Mouse (Mus musculus): Measurements from ENCODE around the gene Usp54. TPM values are rescaled to one million over a fixed set of nuclear protein-coding genes. Genes with fewer than 3 reads are reported as not detected.
"Not testable (repeated sequence)": the region's sequence is repeated elsewhere in the genome, so short reads cannot be mapped to it uniquely, and the experiment has no call there.

Gene Usp54
- polyA plus RNA-seq, 1 experiment from 2014 or later = 13.8 TPM

DNA sequence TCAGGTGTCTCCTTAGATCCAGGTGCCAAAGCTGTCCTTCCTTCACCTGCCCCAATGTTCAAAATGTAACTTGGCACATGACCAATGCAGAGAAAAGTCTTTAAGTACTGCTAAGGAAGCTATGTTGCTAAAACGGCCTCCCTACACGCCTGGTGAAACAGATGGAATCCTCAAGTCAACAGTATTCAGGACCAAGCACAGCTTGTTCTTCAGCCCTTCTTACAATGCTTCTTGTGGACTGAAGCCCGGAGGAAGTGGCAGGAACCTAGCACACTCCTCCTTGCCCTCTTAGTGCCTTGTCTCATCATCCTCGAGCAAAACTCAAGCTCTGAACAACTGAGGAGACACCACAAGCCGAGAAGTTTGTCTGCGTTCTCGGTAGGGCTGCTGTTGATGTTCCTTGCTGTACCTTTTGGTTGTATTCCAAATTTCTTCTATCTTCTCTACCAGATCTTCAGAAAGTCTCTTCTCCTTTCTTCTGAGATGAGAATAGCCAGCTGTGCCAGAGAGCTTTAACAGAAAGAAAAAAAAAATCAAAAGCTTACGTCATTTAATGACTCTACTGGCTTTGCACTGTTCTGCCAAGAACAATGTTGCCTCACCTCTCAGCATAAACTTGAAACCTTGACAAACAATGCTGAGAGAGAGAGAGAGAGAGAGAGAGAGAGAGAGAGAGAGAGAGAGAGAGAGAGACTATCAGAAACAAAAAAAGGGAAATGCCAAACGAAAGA, 33.3 kb downstream of the Usp54 start:
- no peak overlapping the region for H3K27ac ChIP-seq (ENCODE audit: low read length)
- no peak overlapping the region for H3K4me3 ChIP-seq (ENCODE audit: low read depth, low read length)
- H3K27me3 ChIP-seq (ENCODE audit: control insufficient read depth, insufficient read depth, low read depth, low read length) = no peaks in the 10 kb centered on the region
- 87% methylated on average over 9 of the region's 9 CpGs for WGBS
- H3K36me3 ChIP-seq (ENCODE audit: control insufficient read depth, insufficient read depth, low read length) = peaks cover 7% of the 10 kb centered on the region; the same call in 1 of the 2 replicates
- H3K4me1 ChIP-seq (ENCODE audit: control insufficient read depth, insufficient read depth, low read length) = no peaks in the 10 kb centered on the region
- no peak overlapping the region for H3K4me2 ChIP-seq (ENCODE audit: low read length)
- ATAC-seq = no peak
- H3K9ac ChIP-seq (ENCODE audit: low read depth, low read length) = no peak overlapping the region
- H3K9me3 ChIP-seq (replicated peaks; ENCODE audit: control insufficient read depth, low read length, poor library complexity, severe bottlenecking) = no peaks in the 10 kb centered on the region

DNA sequence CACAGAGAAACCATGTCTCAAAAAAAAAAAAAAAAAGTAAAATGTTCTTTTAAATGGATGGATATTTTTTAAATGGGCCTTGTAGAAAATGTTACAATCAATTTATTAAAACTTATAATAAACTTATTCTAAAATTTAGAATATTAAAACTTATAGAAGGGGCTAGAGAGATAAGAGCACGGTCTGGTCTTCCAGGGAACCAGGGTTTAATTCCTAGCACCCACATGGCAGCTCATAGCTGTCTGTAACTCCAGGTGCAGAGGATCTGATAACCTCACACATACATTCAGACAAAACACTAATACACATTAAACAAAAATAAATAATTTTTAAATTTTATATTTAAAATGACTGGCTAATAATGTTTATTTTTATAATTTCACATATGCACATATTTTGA, 39.6 kb downstream of the Usp54 start:
- no peaks in the 10 kb centered on the region for H3K4me1 ChIP-seq (ENCODE audit: control insufficient read depth, insufficient read depth, low read length)
- no peak overlapping the region for H3K4me3 ChIP-seq (ENCODE audit: low read depth, low read length)
- no peaks in the 10 kb centered on the region for H3K36me3 ChIP-seq (ENCODE audit: control insufficient read depth, insufficient read depth, low read length)
- no peak for ATAC-seq
- WGBS = 97% methylated on average over 1 of the region's 1 CpGs
- no peaks in the 10 kb centered on the region for H3K27me3 ChIP-seq (ENCODE audit: control insufficient read depth, insufficient read depth, low read depth, low read length)
- H3K9ac ChIP-seq (ENCODE audit: low read depth, low read length) = no peak overlapping the region
- no peak overlapping the region for H3K27ac ChIP-seq (ENCODE audit: low read length)
- no peak overlapping the region for H3K4me2 ChIP-seq (ENCODE audit: low read length)
- H3K9me3 ChIP-seq (replicated peaks; ENCODE audit: control insufficient read depth, low read length, poor library complexity, severe bottlenecking) = no peaks in the 10 kb centered on the region

DNA sequence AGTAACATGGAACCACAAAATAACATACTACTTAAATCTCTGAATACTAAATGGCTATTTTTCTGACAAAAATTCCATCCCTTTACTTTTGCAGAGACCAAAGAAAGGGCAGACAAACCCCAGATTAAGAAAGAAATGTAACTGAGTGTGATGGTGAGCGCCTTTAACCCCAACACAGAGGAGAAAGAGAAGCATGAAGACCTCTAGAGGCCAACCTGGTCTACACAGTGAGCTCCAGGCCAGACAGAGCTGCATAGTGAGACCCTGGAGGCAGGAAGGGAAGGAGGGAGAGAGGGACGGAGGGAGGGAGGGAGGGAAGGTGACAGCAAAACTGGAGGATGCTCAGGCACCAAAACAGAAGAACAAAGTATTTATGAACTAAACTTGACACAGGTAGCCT, 40.7 kb downstream of the Usp54 start:
- no peak for ATAC-seq
- Histone ChIP-seq H3K4me3 (ENCODE audit: low read depth, low read length) (no peak overlapping the region), H3K27me3 (ENCODE audit: control insufficient read depth, insufficient read depth, low read depth, low read length) (no peaks in the 10 kb centered on the region), H3K9me3 (replicated peaks; ENCODE audit: control insufficient read depth, low read length, poor library complexity, severe bottlenecking) (no peaks in the 10 kb centered on the region), H3K4me2 (ENCODE audit: low read length) (no peak overlapping the region), H3K27ac (ENCODE audit: low read length) (no peak overlapping the region), H3K36me3 (ENCODE audit: control insufficient read depth, insufficient read depth, low read length) (no peaks in the 10 kb centered on the region), H3K9ac (ENCODE audit: low read depth, low read length) (no peak overlapping the region), H3K4me1 (ENCODE audit: control insufficient read depth, insufficient read depth, low read length) (no peaks in the 10 kb centered on the region)
- 79% methylated on average over 2 of the region's 2 CpGs for WGBS

DNA sequence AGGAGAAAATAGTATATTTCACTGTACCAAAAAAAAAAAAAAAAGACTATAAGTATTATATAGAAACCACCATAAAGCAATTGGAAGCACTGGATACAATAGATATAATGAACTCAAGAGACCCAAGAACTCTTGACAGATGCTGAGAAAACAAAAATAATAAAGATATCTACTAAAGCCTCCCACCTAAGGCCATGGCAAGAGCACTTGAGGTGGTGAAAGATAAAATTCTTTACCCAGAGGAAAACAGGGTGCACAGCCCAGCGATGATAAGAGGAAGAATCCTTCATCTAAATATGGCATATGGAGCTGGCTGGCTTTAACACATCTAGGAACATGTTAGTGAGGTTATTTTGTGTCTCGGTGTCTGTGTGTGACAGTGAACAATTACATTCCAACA, 41.3 kb downstream of the Usp54 start:
- no peak overlapping the region for H3K9ac ChIP-seq (ENCODE audit: low read depth, low read length)
- no peak overlapping the region for H3K4me2 ChIP-seq (ENCODE audit: low read length)
- H3K4me3 ChIP-seq (ENCODE audit: low read depth, low read length) = no peak overlapping the region
- H3K36me3 ChIP-seq (ENCODE audit: control insufficient read depth, insufficient read depth, low read length) = no peaks in the 10 kb centered on the region
- no peak for ATAC-seq
- no peak overlapping the region for H3K27ac ChIP-seq (ENCODE audit: low read length)
- WGBS = 87% methylated on average over 2 of the region's 2 CpGs
- no peaks in the 10 kb centered on the region for H3K4me1 ChIP-seq (ENCODE audit: control insufficient read depth, insufficient read depth, low read length)
- no peaks in the 10 kb centered on the region for H3K27me3 ChIP-seq (ENCODE audit: control insufficient read depth, insufficient read depth, low read depth, low read length)
- no peaks in the 10 kb centered on the region for H3K9me3 ChIP-seq (replicated peaks; ENCODE audit: control insufficient read depth, low read length, poor library complexity, severe bottlenecking)

DNA sequence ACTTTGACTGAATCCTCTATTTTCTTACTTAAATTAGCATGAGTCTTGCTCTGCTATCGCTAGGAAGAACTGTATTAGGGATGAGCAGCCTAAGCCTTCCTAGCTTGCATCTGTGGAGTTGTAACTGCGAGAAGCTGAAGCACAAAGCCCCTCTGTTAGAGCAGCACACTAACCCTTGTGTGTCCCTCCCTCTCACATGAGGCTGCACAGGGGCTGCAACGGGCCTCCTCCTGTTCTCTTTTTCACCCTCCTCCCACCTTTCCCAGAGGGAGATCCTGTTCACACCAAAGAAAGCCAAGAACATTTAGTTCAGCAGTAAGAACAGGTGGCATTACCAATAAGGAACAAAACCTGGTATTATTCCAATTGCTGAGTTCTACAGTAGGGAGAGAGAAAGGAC, 45.1 kb downstream of the Usp54 start:
- no peak for ATAC-seq
- 0 out of 2 replicates have a peak overlapping the region, but pooled peaks have one; percentile 18 for H3K27ac ChIP-seq (ENCODE audit: low read length)
- H3K27me3 ChIP-seq (ENCODE audit: control insufficient read depth, insufficient read depth, low read depth, low read length) = no peaks in the 10 kb centered on the region
- no peaks in the 10 kb centered on the region for H3K4me1 ChIP-seq (ENCODE audit: control insufficient read depth, insufficient read depth, low read length)
- H3K4me2 ChIP-seq (ENCODE audit: low read length) = no peak overlapping the region
- H3K9me3 ChIP-seq (replicated peaks; ENCODE audit: control insufficient read depth, low read length, poor library complexity, severe bottlenecking) = no peaks in the 10 kb centered on the region
- H3K4me3 ChIP-seq (ENCODE audit: low read depth, low read length) = no peak overlapping the region
- H3K36me3 ChIP-seq (ENCODE audit: control insufficient read depth, insufficient read depth, low read length) = no peaks in the 10 kb centered on the region
- H3K9ac ChIP-seq (ENCODE audit: low read depth, low read length) = no peak overlapping the region
- 19% methylated on average over 3 of the region's 3 CpGs for WGBS

DNA sequence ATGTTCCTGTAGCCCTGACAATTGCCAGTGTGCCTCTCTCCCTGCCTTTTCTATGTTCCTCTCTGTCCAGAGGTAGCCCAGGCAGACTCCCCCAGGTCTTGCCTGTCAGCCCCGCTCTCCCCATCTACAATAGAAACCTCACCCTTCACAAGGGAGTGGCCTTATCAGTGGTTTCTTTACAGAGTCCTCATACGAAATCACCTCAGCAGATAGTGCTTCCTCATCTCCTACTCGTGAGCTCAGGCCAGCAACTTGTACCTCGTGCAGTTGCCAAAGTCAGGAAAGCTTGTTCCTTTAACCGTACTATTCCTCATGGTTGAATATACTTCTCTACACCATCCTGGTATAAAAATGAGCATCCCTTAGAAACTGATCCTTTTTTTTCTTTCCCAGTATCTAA, 53.4 kb downstream of the Usp54 start:
- Histone ChIP-seq H3K27ac (ENCODE audit: low read length) (no peak overlapping the region), H3K4me2 (ENCODE audit: low read length) (no peak overlapping the region), H3K4me1 (ENCODE audit: control insufficient read depth, insufficient read depth, low read length) (no peaks in the 10 kb centered on the region), H3K9me3 (replicated peaks; ENCODE audit: control insufficient read depth, low read length, poor library complexity, severe bottlenecking) (no peaks in the 10 kb centered on the region), H3K27me3 (ENCODE audit: control insufficient read depth, insufficient read depth, low read depth, low read length) (no peaks in the 10 kb centered on the region), H3K4me3 (ENCODE audit: low read depth, low read length) (no peak overlapping the region), H3K9ac (ENCODE audit: low read depth, low read length) (no peak overlapping the region), H3K36me3 (ENCODE audit: control insufficient read depth, insufficient read depth, low read length) (0 out of 2 replicates have a peak, but pooled peaks cover 4% of the 10 kb centered on the region)
- ATAC-seq = no peak
- 89% methylated on average over 5 of the region's 5 CpGs for WGBS

DNA sequence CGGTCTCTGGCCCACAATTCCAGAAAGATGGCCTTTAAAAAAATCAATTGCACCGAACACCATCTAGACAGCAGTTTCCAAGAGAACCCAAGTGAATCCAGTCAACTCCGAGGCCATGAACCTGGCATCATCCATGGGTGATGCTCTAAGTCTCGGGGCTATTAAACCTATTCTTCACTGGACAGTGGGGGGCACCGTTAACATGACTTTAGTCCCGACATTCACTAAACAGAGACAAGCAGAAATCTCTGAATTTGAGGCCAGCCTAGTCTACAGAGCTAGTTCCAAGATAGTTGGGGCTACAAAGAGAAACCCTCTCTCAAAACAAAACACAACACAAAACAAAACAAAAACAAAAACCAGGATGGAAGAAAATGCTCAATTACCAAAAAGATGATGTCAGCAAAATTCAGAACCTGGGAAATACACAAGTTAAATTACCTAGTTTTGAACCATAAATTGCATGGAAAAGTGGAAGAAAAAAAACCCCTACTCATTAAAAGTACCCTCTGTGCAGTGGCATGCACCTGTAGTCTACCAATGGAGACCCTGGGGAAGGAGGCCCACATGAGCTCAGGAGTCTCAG, 61.9 kb downstream of the Usp54 start:
- Histone ChIP-seq H3K4me3 (ENCODE audit: low read depth, low read length) (no peak overlapping the region), H3K9me3 (replicated peaks; ENCODE audit: control insufficient read depth, low read length, poor library complexity, severe bottlenecking) (no peaks in the 10 kb centered on the region), H3K4me2 (ENCODE audit: low read length) (no peak overlapping the region), H3K27me3 (ENCODE audit: control insufficient read depth, insufficient read depth, low read depth, low read length) (no peaks in the 10 kb centered on the region), H3K27ac (ENCODE audit: low read length) (no peak overlapping the region), H3K9ac (ENCODE audit: low read depth, low read length) (no peak overlapping the region), H3K36me3 (ENCODE audit: control insufficient read depth, insufficient read depth, low read length) (peaks cover 5% of the 10 kb centered on the region), H3K4me1 (ENCODE audit: control insufficient read depth, insufficient read depth, low read length) (no peaks in the 10 kb centered on the region)
- no peak for ATAC-seq
- 68% methylated on average over 6 of the region's 6 CpGs for WGBS

DNA sequence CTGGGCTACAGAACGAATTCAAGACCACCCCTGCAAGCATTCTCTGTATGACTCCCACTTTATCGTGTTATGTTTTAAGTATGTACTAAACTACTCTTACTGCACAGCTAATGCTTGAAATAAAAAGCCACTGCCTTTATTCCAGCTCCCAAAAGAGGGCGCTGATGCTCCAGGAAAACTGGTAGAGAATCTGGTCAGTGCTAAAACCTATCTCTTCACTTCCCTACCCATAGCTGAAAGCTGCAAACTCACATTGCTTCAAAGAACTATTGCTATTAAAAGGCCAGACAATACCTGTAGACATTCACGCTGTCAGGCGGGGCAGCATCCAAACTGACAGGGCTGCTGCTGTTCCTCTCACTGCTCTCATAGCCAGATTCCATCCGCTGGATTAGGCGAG, 64.7 kb downstream of the Usp54 start:
- no peaks in the 10 kb centered on the region for H3K27me3 ChIP-seq (ENCODE audit: control insufficient read depth, insufficient read depth, low read depth, low read length)
- H3K27ac ChIP-seq (ENCODE audit: low read length) = no peak overlapping the region
- H3K4me2 ChIP-seq (ENCODE audit: low read length) = no peak overlapping the region
- 48% methylated on average over 7 of the region's 7 CpGs for WGBS
- no peak overlapping the region for H3K4me3 ChIP-seq (ENCODE audit: low read depth, low read length)
- peaks cover 7% of the 10 kb centered on the region for H3K36me3 ChIP-seq (ENCODE audit: control insufficient read depth, insufficient read depth, low read length)
- peak; percentile 58; the same call in 1 of the 2 replicates for ATAC-seq
- H3K4me1 ChIP-seq (ENCODE audit: control insufficient read depth, insufficient read depth, low read length) = no peaks in the 10 kb centered on the region
- no peaks in the 10 kb centered on the region for H3K9me3 ChIP-seq (replicated peaks; ENCODE audit: control insufficient read depth, low read length, poor library complexity, severe bottlenecking)
- H3K9ac ChIP-seq (ENCODE audit: low read depth, low read length) = no peak overlapping the region

DNA sequence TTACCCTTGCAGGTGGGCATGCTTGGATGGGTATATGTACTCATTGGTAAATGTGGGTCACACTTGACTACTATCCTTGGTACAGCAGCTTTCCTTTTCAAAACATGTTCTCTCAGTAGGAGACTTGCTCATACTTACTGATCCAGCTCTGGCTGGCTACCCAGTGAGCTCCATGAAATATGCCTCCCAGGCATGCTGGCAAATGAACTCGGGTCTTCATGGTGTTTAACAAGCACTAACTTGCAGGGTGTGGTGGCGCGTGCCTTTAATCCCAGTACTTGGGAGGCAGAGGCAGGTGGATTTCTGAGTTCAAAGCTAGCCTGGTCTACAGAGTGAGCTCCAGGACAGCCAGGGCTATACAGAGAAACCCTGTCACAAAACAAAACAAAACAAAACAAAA, 67.7 kb downstream of the Usp54 start:
- not testable (repeated sequence) for H3K4me1 ChIP-seq (ENCODE audit: control insufficient read depth, insufficient read depth, low read length); ATAC-seq; H3K4me2 ChIP-seq (ENCODE audit: low read length); H3K9me3 ChIP-seq (replicated peaks; ENCODE audit: control insufficient read depth, low read length, poor library complexity, severe bottlenecking); H3K4me3 ChIP-seq (ENCODE audit: low read depth, low read length); H3K27ac ChIP-seq (ENCODE audit: low read length); H3K9ac ChIP-seq (ENCODE audit: low read depth, low read length); H3K36me3 ChIP-seq (ENCODE audit: control insufficient read depth, insufficient read depth, low read length); H3K27me3 ChIP-seq (ENCODE audit: control insufficient read depth, insufficient read depth, low read depth, low read length)
- 92% methylated on average over 3 of the region's 3 CpGs for whole genome bisulfite sequencing

Measured in midbrain, embryonic 16.5 days (tissue).